Mouse (Mus musculus): ENCODE measurements around the gene Npsr1. TPM values are rescaled to one million over a fixed set of nuclear protein-coding genes. Genes with fewer than 3 reads are reported as not detected.

Gene Npsr1
- polyA plus RNA-seq (2015; fragmentation: Nextera tagmentation; extraction: Ambion mirVana): not detected in 2 replicates

DNA sequence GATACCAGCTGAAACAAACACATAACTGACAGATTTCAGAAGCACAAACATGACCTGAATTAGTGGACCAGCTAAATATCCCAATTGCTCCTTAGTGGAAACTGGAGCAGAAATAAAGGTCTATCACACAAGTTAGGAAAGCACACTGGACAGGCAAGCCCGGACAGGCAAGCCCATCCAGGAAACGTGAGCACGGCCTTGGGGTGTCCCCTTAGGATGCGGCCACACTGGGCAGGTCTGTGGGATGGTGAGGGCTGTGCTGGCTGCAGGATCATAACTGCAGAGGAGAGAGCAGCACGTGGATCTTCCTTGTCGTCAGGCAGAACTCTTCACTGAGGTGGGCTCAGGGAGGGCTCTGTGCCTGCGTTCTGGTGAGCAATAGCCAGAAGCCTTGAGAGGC, at the start of gene Npsr1:
TSS of gene Npsr1 (plus strand) at position 301 of the 400 bp plus-strand sequence.
- Histone ChIP-seq H3K27me3 (no peaks in the 10 kb centered on the region), H3K36me3 (no peaks in the 10 kb centered on the region), H3K4me3 (no peak within 1 kb of the TSS), H3K9ac (no peak within 1 kb of the TSS), H3K27ac (no peak within 1 kb of the TSS), H3K4me1 (no peaks in the 10 kb centered on the region), H3K4me2 (replicated peaks) (no peak within 1 kb of the TSS), H3K9me3 (no peaks in the 10 kb centered on the region)
- ATAC-seq (ENCODE audit: low FRiP score, low read depth): no peak
- 62% methylated on average over 7 of the region's 7 CpGs for WGBS

DNA sequence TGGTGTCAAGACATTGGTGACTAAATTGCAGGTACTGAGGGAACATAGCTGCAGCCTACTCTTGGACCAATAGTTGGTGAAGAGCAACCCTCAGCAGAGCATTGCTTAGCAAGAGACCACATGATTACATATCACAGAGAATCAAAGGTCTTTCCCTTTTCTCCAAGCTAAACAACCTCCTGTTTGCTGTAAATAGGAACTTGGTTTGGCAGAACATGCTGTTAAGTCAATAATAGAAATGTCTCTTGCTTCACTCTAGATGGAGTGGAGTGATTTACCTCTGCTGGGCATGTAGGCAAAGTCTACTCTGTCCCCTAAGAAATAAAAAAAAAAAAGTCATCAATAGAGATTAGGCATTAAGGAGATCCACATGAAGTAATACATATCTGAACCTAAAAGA, 46.3 kb upstream of the Npsr1 start:
- H3K27ac ChIP-seq: no peak overlapping the region
- no peak for ATAC-seq (ENCODE audit: low FRiP score, low read depth)
- H3K9ac ChIP-seq: no peak overlapping the region
- no peaks in the 10 kb centered on the region for H3K9me3 ChIP-seq
- H3K4me2 ChIP-seq (replicated peaks): no peak overlapping the region
- H3K4me3 ChIP-seq: no peak overlapping the region
- H3K4me1 ChIP-seq: no peaks in the 10 kb centered on the region
- H3K36me3 ChIP-seq: no peaks in the 10 kb centered on the region
- no peaks in the 10 kb centered on the region for H3K27me3 ChIP-seq

DNA sequence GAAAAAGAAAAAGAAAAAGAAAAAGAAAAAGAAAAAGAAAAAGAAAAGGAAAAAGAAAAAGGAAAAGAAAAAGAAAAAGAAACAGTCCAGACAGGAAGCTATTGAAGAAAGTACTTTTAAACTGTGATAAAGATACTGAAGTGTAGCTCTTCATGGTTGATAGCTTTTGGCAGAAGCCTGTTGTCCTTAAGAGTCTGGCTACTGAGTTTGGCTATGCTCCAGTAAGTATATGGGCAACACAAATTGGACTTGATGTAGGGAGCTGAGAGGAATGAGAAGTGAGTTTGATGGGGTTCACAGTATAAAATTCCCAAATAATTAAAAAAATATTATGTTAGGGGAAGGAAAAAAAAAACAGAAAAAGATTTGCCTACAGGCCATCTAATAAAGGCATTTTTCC, 34.5 kb upstream of the Npsr1 start:
- no peak for ATAC-seq (ENCODE audit: low FRiP score, low read depth)

DNA sequence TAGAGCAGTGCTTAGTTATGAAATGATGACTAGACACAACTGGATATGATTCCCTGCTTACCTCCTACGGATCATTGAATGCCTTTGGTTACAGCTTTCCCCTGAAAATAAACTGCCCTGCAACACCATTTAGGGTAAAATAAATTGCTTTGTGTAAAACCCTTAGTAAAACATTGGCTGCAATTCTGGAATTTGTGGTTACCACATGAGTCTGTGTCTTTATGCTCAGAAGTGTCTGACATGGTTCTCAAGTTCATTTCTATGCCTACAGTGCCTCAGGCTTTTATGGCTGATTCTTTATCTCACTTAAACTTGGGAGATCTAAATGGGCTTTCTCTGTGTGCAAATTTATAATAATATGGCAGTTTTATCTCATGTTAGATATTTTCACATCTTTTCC, 26.1 kb upstream of the Npsr1 start:
- ATAC-seq (ENCODE audit: low FRiP score, low read depth): no peak
- no peak overlapping the region for H3K9ac ChIP-seq
- no peaks in the 10 kb centered on the region for H3K4me1 ChIP-seq
- H3K4me3 ChIP-seq: no peak overlapping the region
- H3K4me2 ChIP-seq (replicated peaks): no peak overlapping the region
- H3K9me3 ChIP-seq: no peaks in the 10 kb centered on the region
- no peaks in the 10 kb centered on the region for H3K36me3 ChIP-seq
- 64% methylated on average over 1 of the region's 1 CpGs for WGBS
- H3K27ac ChIP-seq: no peak overlapping the region
- no peaks in the 10 kb centered on the region for H3K27me3 ChIP-seq

More for the DNA sequence above, 34.5 kb upstream of the Npsr1 start:
- no peak overlapping the region for H3K9ac ChIP-seq
- H3K4me1 ChIP-seq: no peaks in the 10 kb centered on the region
- H3K36me3 ChIP-seq: no peaks in the 10 kb centered on the region
- H3K4me3 ChIP-seq: no peak overlapping the region
- H3K9me3 ChIP-seq: no peaks in the 10 kb centered on the region
- no peak overlapping the region for H3K27ac ChIP-seq
- no peaks in the 10 kb centered on the region for H3K27me3 ChIP-seq
- H3K4me2 ChIP-seq (replicated peaks): no peak overlapping the region

DNA sequence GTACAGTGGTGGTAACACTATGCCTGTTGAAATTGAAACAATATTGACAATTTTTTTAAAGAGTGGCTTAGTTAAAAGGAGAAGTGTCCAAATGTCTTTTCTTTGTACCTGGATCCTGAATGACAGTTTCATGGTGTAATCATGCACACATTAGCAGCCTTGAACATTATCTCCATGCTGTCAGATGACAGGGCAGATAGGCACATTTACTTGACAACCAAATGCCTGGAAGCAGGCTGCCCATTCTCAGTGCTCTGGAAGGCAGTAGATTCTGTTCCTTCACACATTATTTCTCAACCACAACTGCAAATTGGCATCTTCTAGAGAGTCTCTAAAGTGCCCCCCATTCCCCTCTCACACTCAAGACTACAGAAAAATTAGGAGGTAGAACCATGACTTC, 20.2 kb upstream of the Npsr1 start:
- no peak overlapping the region for H3K9ac ChIP-seq
- H3K27ac ChIP-seq: no peak overlapping the region
- no peaks in the 10 kb centered on the region for H3K4me1 ChIP-seq
- H3K36me3 ChIP-seq: no peaks in the 10 kb centered on the region
- no peak overlapping the region for H3K4me3 ChIP-seq
- H3K4me2 ChIP-seq (replicated peaks): no peak overlapping the region
- no peaks in the 10 kb centered on the region for H3K27me3 ChIP-seq
- ATAC-seq (ENCODE audit: low FRiP score, low read depth): no peak
- H3K9me3 ChIP-seq: no peaks in the 10 kb centered on the region

DNA sequence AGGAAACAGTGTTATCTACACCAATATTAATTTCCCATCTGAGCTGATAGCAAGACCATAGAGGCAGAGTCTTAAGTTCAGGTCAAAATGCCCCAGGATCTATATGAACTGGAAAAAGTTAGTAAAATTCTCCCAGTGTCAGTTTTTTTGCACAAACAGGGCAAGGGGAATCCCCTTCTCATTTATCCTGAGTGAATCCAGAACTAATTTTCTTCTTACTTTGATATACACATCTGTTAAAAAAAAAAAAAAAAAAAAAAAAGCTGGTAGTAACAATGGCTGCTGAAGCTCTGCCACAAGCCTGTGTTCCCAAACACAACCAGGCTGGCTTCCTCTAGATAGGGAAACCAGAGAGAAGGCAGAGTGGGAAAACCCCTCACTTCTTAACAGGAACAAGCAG, 5.9 kb upstream of the Npsr1 start:
- no peaks in the 10 kb centered on the region for H3K27me3 ChIP-seq
- H3K9ac ChIP-seq: no peak overlapping the region
- no peak for ATAC-seq (ENCODE audit: low FRiP score, low read depth)
- no peaks in the 10 kb centered on the region for H3K9me3 ChIP-seq
- H3K27ac ChIP-seq: no peak overlapping the region
- no peaks in the 10 kb centered on the region for H3K4me1 ChIP-seq
- no peak overlapping the region for H3K4me3 ChIP-seq
- no peaks in the 10 kb centered on the region for H3K36me3 ChIP-seq
- H3K4me2 ChIP-seq (replicated peaks): no peak overlapping the region

DNA sequence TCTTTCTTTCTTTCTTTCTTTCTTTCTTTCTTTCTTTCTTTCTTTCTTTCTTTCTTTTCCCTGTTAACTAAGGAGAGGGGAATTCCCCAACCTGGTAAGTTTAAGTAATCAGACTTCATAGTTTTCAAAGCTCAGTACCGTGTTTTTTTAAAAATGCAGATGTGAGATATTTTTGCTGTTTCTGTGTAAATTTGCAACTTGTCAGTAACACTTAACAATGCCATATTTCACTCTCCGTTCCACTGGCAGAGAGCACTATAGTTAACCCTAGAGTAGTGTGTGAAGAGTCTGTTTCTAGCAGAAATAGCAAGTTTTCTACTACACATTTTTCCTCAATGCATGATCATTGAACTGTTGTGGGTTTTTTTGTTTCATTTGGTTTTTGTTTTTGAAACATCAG, 730 bp downstream of the Npsr1 start:
- ATAC-seq (ENCODE audit: low FRiP score, low read depth): no peak
- H3K27me3 ChIP-seq: no peaks in the 10 kb centered on the region
- H3K4me1 ChIP-seq: no peaks in the 10 kb centered on the region
- H3K9me3 ChIP-seq: no peaks in the 10 kb centered on the region
- H3K27ac ChIP-seq: no peak overlapping the region
- no peaks in the 10 kb centered on the region for H3K36me3 ChIP-seq
- H3K4me3 ChIP-seq: no peak overlapping the region
- H3K4me2 ChIP-seq (replicated peaks): no peak overlapping the region
- 55% methylated on average over 2 of the region's 2 CpGs for WGBS
- H3K9ac ChIP-seq: no peak overlapping the region

DNA sequence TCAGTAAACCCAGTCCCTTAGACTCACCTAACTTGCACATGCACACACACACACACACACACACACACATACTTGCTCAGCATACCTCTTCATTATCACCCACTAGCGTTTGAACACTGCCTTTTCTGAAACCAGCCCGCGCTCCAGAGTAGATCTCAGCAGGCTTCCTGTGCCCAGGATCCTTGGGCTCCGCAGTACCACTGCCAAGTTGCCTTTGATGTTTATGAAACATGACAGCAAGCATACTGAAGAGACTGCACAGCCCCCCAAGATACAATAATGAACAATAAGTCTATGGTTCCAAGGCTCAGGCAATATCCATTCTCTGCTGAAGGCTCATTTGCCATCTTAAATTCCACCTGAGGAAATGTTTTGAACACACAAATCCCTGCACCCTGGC, 1.8 kb downstream of the Npsr1 start:
- no peaks in the 10 kb centered on the region for H3K27me3 ChIP-seq
- H3K4me1 ChIP-seq: no peaks in the 10 kb centered on the region
- no peak overlapping the region for H3K9ac ChIP-seq
- no peak overlapping the region for H3K27ac ChIP-seq
- no peak overlapping the region for H3K4me3 ChIP-seq
- H3K36me3 ChIP-seq: no peaks in the 10 kb centered on the region
- no peaks in the 10 kb centered on the region for H3K9me3 ChIP-seq
- 86% methylated on average over 4 of the region's 4 CpGs for WGBS
- ATAC-seq (ENCODE audit: low FRiP score, low read depth): no peak
- no peak overlapping the region for H3K4me2 ChIP-seq (replicated peaks)

DNA sequence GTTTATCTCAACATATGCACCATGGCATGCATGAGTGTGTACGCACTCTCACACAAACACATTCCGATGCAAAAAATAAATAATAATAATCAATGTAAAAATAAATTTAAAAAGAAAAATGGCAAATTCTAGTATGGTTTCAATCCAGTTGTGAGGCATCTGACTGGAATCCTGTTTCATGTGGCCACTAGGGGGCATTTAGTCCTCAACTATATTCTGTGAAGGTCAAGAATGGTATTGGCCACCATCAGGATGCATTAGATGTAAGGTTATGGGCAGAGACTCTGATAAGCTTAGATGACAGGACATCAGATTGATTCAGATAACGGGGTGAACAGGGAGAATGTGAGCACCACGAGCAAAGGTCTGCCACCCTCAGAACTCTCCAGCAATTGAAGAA, 21.6 kb downstream of the Npsr1 start:
- Histone ChIP-seq H3K9me3 (no peaks in the 10 kb centered on the region), H3K4me3 (no peak overlapping the region), H3K4me2 (replicated peaks) (no peak overlapping the region), H3K27me3 (no peaks in the 10 kb centered on the region), H3K4me1 (no peaks in the 10 kb centered on the region), H3K36me3 (no peaks in the 10 kb centered on the region), H3K9ac (no peak overlapping the region), H3K27ac (no peak overlapping the region)
- no peak for ATAC-seq (ENCODE audit: low FRiP score, low read depth)
- WGBS: 55% methylated on average over 4 of the region's 4 CpGs

DNA sequence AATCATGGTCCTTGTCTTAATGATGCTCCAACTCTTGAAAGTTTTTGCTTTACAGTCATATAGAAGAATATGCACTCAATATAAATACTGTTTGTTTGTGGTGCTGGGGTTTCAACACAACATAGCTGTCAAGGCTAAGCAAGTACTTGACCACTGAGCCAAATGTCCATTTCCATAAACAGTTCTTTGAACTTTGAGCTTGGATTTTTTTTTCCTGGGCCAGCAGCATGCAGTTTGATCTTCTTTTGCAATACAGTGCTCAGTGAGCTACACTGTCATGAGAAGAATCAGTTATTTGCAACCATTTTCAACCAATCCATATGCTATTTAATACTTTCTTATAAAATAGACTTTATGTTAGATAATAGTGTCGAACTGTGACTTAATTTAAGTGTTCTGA, 35.3 kb downstream of the Npsr1 start:
- H3K36me3 ChIP-seq: no peaks in the 10 kb centered on the region
- 78% methylated on average over 1 of the region's 1 CpGs for WGBS
- no peak overlapping the region for H3K9ac ChIP-seq
- no peak overlapping the region for H3K4me2 ChIP-seq (replicated peaks)
- H3K4me1 ChIP-seq: no peaks in the 10 kb centered on the region
- H3K27ac ChIP-seq: no peak overlapping the region
- H3K9me3 ChIP-seq: no peaks in the 10 kb centered on the region
- no peak overlapping the region for H3K4me3 ChIP-seq
- ATAC-seq (ENCODE audit: low FRiP score, low read depth): no peak
- H3K27me3 ChIP-seq: no peaks in the 10 kb centered on the region

DNA sequence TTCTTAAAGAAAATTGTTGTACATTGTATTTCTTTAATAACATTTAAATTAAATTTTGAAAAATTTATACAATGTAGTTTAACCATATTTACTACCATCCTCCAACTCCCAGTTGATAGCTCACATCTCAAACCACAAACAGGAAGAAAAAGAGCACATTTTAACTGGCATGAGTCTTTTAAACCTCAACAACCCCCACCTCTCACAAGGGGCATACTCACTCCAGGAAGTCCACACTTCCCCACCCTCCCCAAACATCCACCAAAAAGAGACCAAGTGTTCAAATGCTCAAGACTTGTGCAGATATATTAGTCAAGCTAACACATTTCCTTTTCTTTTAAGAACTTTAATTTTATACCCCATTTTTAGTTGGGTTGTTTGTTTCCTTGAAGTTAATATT, 38.6 kb downstream of the Npsr1 start:
- no peak for ATAC-seq (ENCODE audit: low FRiP score, low read depth)
- H3K4me2 ChIP-seq (replicated peaks): no peak overlapping the region

DNA sequence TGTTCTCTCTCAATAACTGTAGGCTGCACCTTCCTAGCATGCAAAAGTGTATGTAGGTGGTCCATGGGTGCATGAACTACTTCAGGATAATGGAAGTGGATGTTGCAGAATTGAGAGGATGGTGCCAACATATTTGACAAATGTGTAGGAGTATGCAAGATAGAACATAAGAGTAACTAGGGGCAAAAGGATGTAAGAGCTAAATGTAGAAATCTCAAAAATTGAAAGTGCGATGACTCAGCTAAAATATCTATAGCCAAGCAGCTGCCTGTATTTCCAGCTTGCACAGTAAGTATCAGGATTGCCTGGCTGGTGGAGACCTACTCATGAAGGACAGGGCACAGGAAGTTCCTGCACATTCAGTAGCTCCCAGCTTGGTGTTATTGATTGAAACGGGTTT, 46.5 kb downstream of the Npsr1 start:
- no peaks in the 10 kb centered on the region for H3K36me3 ChIP-seq
- no peak overlapping the region for H3K4me2 ChIP-seq (replicated peaks)
- no peaks in the 10 kb centered on the region for H3K9me3 ChIP-seq
- no peak overlapping the region for H3K27ac ChIP-seq
- H3K27me3 ChIP-seq: no peaks in the 10 kb centered on the region
- 85% methylated on average over 2 of the region's 2 CpGs for WGBS
- no peak overlapping the region for H3K4me3 ChIP-seq
- no peak overlapping the region for H3K9ac ChIP-seq
- ATAC-seq (ENCODE audit: low FRiP score, low read depth): no peak
- no peaks in the 10 kb centered on the region for H3K4me1 ChIP-seq

More for the DNA sequence above, 38.6 kb downstream of the Npsr1 start:
- Histone ChIP-seq H3K9me3 (no peaks in the 10 kb centered on the region), H3K27me3 (no peaks in the 10 kb centered on the region), H3K27ac (no peak overlapping the region), H3K9ac (no peak overlapping the region), H3K4me1 (no peaks in the 10 kb centered on the region), H3K36me3 (no peaks in the 10 kb centered on the region), H3K4me3 (no peak overlapping the region)

DNA sequence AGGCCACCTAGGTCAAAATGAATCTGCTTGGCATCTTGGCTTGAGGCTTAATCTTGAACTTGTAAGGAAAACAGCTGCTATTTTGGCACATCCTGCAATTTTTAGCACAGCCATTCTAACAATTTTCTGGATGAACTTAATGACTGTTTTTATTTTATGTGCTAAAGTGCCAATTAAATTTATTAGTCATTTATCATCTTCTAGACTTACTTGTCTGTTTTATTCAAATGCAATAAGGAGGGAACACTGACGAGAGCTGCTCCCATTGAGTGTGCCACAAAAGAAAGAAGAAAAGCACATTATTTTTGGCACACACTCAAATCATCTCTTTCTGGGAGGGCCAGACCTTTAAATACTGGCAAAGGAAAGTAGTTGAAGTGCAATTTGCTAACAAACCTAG, 59.4 kb downstream of the Npsr1 start:
- WGBS: 58% methylated on average over 1 of the region's 1 CpGs
- no peak for ATAC-seq (ENCODE audit: low FRiP score, low read depth)

DNA sequence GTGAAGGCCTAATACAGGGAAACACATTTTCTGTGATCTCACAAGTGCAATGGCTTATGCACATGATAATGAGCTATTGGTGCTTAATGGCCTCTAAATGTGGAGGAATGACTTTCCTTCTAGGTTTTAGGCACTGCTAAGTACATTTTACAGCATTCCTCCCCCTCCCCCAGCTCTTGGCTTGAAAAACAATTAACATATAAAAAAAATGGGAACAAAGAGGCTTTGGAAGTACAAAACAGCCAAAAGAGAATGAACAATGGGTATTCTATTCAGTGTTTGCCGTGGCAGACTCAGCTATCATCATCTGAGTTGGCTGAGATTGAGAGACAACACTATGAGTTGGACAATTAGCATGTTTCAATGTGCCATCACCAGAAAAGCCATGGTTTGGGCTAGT, 62.6 kb downstream of the Npsr1 start:
- Histone ChIP-seq H3K27ac (no peak overlapping the region), H3K9me3 (no peaks in the 10 kb centered on the region), H3K4me1 (no peaks in the 10 kb centered on the region), H3K4me3 (no peak overlapping the region), H3K4me2 (replicated peaks) (no peak overlapping the region), H3K9ac (no peak overlapping the region), H3K27me3 (no peaks in the 10 kb centered on the region), H3K36me3 (no peaks in the 10 kb centered on the region)
- WGBS: 43% methylated on average over 1 of the region's 1 CpGs
- ATAC-seq (ENCODE audit: low FRiP score, low read depth): no peak

More for the DNA sequence above, 59.4 kb downstream of the Npsr1 start:
- H3K4me3 ChIP-seq: no peak overlapping the region
- no peaks in the 10 kb centered on the region for H3K9me3 ChIP-seq
- H3K27ac ChIP-seq: no peak overlapping the region
- H3K36me3 ChIP-seq: no peaks in the 10 kb centered on the region
- H3K4me1 ChIP-seq: no peaks in the 10 kb centered on the region
- no peaks in the 10 kb centered on the region for H3K27me3 ChIP-seq
- H3K4me2 ChIP-seq (replicated peaks): no peak overlapping the region
- H3K9ac ChIP-seq: no peak overlapping the region

All from limb, embryonic 13.5 days (tissue).